Mouse (Mus musculus) right cerebral cortex, postnatal 4 days (tissue): ENCODE measurements around the gene Rergl.

Experiments
- DNase-seq: peaks from one replicate; pipeline ENCODE4 v3.0.0-alpha.2; 2022

Rergl gene

DNA sequence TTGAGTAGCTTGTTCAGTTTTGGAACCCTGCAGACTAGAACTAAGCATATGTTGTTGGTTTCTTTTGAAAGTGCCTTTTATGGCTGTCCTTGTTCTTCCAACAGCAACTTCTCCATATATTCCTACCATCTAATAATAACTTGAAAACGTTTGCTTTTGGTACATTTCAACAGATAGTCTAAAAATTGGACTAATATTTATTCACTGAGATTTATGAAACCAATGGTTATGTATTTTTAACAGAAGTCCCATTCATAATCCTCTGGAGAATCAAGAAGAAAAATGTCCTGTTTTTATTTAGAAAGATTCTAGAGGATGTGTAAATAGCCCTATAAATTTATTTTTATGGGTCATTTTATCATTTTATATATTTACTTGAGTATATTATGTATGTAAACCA lies at the start of gene Rergl:
Gene Rergl (minus strand): TSS at position 101 of the 400 bp plus-strand sequence.
- no peak for DNase-seq

DNA sequence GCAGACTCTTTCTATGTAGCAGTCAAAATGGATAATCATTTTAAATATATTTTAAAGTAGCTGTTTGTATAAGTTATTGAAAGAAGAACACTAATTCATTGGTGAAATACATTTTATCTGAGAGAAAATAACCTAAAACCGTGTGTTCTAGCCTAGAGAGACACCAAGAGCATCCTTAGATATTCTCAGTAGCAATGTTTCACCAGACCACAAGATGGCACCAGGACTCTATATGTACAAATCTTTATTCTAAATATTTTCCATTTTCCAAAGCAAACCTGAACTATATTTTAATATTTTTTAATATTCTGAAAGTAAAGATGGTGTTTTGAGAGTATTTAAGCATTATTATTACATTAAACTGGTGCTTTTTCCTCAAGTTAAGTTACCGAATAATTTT lies 36.7 kb upstream of the Rergl start:
- DNase-seq: no peak

- no peak for DNase-seq
Observed at GRCm38 (mm10) chr6:139525406-139525805, 23.6 kb upstream of the Rergl start.

DNA sequence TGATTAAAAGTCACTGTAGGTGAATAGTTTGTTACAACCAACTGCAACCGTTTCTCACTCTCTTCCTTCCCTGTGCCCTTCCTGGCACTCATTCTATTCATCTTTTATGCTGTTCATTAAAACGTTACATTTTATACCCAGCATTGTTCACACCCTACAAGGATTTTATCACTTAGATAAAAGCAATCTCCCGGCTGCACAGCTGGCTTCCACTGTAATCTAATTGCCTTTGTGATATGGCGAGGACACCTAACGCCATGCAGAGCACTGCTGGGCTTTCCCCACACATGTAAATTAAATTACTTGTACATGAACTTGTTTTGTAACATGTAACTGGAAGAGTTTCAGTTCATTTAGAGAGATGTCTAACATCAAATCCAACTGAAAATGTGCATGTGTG lies 22.5 kb upstream of the Rergl start:
- DNase-seq: no peak

DNA sequence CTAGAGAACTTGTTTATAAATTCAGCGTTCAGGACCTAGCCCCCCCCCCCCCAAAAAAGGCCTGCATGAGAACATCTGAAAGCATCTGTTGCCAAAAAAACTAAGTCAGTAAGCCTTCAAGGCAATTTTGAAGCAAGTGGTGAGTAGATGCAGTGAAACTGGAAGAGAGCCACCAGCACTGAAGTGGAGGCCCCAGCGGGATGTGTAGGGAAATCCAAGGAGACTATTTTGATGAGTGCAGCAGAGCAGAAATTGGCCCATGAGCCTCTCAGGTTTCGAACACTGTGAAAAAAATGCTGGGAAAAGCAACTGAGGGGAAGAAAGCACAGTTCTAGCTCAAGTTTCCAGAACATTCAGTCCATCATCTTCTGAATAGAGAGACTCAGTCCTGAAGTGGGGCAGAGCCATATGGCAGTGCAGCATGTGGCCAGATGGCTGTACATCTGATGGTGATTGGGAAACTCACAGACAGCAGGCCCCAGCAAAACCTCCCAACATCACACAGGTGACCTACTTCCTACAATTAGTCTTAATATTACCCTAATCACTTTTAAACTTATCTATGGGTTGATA lies 13.2 kb upstream of the Rergl start:
- DNase-seq: no peak

DNA sequence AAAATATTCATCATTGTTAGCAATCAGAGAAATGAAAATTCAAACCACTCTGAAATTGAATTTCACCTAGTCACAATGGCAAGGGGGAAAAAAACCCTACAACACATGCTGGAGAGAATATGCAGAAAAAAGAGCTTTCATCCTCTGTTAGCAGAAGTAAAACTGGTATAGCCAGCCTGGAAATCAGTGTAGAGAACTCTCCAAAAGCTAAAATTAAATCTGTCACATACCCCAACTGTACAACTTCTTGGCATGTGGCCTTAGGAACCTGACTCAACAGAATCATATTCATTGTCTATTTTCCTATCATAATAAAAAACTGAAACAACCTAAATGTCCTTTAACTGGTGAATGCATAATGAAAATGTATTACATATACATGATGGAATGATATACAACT lies 22.0 kb downstream of the Rergl start:
- DNase-seq: no peak

DNA sequence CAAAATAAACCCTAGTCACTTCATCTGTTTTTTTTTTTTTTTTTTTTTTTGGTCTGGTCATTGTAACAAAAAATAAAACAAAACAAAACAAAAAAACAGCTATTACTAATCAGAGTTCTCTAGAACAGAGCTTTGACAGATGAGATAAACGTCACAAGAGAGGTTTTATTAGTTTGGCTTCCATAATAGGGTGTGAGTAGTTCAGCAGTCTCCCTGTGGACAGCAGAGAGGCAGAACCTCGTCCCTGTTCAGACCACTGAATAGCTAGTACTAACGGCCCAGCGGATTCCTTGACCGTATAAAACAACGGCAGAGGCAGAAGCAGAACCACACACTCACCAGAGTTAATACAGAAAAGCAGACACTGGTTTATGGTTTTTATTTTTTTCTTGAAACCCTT lies 36.8 kb downstream of the Rergl start:
- no peak for DNase-seq

DNA sequence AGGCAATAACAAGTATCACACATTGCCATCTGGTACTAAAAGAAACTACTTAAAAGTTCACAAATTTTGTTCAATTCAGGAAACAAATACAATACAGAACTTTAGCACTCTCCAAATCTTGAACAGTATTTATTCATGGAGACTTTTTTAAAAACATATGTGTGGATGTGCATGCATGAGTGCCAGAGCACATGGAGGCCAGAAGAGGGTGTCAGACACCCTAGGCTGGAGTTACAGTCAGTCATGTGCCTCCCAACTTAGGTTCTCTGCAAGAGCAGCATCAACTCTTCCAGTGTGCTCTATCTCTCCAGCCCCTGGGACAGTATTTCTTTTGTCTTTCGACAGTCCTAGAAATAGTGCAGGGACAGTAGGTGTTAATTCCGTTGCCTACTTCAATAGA lies 37.5 kb downstream of the Rergl start:
- no peak for DNase-seq

DNA sequence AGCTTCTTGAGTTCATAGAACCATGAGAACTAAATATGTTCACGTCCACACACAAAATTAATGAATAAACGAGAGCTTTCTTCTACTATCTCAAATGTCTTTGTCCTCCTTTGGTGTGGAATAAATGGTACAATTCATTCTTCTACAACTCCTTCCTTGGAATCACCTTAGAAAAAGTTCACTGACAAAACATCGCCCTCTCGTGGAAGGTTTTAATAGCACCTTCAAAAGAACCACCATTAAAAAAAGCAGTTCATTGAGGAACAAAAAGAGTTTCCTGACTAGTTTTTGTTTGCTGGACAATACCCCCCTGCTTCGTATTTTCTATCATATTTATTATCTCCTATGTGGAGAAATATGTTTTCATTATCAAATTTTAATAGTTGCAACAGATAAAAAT lies 40.7 kb downstream of the Rergl start:
- no peak for DNase-seq

DNA sequence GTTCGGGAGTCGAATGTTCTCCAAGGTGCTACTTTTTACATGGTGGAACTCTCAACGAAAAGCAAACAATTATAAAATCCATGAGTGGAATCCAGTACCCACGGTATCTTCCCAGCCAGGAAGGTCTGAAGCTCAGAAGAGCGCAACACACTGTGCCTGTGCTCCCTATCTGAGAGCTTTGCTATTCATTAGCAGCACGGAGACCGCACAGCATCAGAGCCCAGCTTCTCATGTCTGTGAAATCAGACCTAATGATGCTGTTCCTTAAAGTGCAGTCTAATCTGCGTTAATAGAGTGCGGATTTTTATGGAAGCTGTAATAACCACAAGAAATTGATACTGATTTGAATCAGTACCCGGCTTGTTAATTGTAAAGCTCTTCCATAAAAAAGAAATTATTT lies 41.3 kb downstream of the Rergl start:
- DNase-seq: no peak

DNA sequence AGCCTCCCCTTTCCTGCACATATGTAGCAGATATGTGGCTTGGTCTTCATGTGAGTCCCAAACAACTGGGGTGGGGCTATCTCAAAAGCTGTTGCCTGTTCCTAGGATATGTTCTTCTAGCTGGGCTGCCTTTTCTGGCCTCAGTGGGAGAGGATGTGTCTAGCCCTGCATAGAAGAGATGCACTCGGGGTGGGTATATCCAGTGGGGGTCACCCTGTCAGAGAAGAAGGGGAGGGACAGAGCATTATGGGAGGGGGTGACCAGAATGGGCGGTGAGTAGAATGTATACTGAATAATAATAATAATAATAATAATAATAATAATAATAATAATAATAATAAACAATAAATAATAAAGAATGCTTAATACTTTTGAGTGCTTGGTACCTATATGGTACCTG lies 57.8 kb downstream of the Rergl start:
- DNase-seq: no peak
